Mouse (Mus musculus): Measurements from ENCODE around the gene Armc7. TPM values are rescaled to one million over a fixed set of nuclear protein-coding genes. Genes with fewer than 3 reads are reported as not detected.
"Not testable (repeated sequence)": the region's sequence is repeated elsewhere in the genome, so short reads cannot be mapped to it uniquely, and the experiment has no call there.

The Armc7 gene
- polyA plus RNA-seq (2012; rRNA removed): 6.7 and 8.9 TPM in 2 replicates

DNA sequence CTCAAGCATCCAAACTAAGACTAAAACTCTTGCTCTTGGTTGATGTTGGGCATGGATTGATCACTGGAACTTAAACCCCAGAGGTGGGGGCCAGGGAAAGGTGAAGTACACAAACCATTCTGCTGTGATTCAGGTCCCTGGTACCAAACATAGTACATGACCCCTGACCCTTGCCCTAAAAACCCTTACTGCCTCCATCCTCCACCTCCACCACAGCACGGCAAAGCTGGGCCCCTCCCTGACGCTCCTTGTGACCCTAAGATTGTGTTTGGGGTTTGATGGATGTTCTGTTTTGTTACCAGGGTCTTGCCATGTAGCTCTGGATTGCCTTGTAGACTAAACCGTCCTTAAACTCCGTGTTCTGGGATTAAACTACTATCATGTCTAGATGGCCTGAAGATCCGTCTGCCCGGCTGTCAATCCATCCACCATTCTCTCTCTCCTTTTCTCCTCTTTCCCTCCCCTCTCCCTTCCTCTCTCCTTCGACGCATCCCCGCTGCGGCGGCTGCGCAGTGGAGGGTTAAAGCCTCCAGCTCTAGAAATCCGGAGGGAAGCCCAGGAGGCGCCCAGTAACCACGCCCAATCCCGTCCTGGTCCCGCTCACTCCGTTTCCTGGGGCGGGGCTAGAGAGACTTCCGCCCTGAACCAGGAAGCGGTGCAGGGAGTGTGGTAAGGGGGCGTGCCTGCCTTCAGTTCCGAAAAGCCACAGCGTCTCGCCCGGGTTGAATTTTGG lies at the start of gene Armc7:
Gene Armc7, plus strand, starts transcription at position 643 of the 733 bp plus-strand sequence.
- no peak for DNase-seq (ENCODE audit: low read depth)

DNA sequence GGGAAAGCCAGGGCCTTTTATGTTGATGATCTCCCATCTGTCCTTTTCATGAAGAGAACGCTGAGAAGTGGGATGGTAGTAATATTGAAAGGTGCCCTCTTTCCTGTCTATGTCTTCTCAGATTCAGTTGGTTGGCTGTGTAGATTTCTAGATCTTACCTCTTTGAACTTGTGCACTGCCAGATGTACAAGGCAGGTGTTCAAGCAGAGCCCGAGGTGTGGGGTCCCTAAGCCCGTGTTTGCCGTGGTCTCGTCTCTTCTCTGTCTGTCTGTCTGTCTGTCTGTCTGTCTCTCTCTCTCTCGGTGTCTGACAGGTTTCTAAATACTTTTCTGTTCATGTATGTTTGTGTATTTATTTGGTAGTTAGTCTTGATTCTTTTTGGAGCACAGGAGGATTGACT lies 49.8 kb upstream of the Armc7 start:
- DNase-seq (ENCODE audit: low read depth): no peak

DNA sequence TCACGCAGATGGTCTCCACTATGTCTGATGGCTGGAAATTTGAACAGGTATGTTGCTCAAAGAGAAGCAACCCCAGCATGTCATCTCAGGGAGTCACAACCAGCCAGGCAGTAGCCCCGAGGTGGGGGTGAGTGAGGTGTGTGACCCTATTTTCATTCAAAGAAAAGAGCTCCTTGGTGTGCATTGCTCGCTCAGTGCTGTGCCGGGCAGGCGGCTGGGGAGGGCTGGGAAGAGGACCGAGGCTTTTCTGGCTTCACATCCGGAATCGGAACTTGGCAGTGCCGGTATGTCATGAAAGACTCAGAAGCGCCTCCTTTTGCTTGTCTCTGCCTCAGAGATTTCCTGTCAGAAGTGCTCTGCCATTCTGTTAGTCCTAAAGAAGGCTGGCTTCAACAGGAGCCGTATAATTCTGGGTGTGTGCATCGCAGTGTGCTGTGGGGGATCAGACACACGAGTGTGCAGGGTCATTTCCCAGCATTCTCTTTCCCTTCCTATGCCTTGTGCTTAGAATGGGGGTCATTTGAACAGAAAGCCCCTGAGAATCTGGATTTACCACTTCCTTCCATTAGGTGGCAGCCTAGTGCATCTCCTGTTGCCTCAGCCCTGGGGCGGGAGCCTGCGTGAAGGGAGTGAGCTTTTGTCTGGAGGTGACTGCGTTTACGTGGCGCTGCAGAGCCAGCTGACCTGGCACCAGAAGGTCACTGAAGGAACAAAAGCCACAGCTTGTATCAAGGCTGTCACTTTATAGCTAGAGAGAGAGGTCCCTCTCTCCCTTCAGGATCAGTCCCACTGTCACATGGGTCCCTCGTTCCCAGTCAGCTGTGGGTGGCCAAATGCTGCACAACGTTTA lies 47.8 kb upstream of the Armc7 start:
- no peak for DNase-seq (ENCODE audit: low read depth)

DNA sequence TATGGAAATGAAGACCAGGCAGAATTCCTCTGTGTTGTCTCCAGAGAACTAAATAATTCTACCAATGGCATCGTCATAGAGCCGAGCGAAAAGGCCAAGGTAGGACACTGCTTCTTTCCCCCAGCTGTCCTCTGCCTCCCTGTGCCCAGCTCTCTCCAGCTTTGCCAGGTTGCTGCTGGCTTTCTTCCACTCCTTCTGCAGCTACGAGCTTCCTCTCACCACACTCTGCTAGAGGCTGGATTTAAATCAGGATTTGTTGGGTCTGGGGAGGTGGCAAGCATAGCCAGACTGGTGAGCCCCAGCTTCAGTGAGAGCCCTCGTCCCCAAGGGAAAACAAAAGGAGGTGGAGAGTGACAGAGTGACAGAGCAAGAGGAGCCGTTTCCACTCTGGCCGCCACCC lies 46.2 kb upstream of the Armc7 start:
- DNase-seq (ENCODE audit: low read depth): no peak

DNA sequence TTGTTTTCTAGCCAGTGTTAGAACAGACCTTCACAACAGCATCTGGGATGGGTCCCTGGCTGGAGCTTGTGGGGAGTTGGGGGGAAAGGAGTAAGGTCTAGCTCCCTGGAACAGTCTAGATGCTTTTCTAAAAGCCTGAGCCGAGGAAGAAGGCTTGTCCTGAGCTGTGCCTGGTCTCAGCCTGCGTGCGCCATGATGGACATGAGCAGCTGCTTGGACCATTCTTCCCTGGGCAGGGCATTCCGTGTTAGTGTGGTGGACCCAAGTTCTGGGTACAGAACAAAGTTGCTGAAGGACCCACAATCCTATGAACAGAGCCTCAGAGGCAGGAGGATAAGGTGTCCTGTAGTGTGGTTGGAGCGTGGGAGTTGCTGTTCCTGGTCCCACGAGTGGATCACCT lies 44.9 kb upstream of the Armc7 start:
- no peak for DNase-seq (ENCODE audit: low read depth)

DNA sequence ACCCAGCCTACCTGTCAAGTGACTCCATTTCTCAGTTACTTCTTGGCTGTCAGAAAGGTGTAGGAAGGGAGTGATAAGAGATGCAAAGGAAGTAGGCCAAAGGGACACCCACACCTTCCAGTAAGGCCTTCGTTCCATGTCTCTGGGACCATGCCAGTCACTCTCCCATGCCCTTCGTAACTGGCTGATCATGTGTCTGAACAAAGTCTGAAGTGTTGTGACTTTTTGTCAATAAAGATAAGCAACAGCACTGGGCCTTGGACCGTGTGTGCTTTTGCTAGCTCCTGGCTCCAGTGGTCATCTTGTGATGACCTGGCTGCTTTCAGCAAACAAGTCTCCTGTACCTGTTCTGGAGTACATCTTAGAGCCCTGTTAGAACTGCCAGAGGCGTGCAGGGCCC lies 42.7 kb upstream of the Armc7 start:
- no peak for DNase-seq (ENCODE audit: low read depth)

DNA sequence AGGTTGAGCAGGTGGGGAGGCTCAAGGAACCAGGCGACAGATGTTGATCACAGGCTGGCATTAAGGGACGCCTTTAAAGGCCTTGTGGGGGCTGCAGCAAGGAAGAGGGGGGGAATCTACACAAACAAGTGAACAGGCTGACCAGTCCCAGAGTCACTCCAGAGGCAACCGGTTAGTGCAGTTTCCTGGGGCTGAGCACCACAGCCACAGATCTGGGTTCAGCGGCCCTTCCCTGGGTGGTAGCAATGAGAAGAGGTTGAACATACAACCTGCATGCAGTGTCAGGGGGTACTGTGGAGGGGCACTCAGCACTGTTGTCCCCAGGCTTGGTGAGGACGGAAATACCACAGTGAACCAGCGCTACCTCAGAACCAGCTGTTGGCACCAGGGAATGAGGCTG lies 42.1 kb upstream of the Armc7 start:
- no peak for DNase-seq (ENCODE audit: low read depth)

DNA sequence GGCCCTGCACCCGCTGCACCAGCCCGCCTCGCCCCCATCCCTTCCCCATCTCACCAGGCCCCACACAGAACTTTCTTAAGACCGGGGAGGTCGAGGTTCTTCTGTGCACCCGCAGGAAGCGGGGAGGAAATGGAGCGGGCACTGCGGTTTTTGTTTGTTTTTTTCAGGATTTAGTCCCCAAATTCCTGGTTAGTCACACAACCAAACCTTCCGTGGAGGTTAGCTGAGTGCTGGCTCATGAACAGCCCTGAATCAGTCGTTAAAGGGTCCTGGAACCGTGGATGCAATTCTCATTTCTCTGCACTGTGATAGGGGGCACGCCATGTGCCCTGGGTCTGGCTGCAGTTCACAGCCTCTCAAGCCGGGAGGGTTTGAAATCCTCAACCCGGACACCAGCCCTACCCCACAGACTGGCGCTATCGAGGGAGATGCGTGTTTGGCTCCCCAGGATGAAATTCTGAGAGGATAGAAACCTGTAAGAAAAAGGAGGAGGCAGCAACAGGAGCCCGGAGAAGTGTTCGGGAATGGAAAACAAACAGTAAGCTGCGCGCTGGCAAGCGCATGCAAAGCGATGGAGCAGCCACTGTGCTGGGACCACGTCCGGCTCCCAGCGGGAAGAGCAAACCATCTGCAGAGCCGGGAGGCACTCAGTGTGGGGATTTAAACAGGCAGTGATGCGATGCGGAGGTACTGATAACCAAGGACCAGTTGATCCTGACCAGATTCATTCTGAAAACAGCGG lies 39.7 kb upstream of the Armc7 start:
- DNase-seq (ENCODE audit: low read depth): no peak

DNA sequence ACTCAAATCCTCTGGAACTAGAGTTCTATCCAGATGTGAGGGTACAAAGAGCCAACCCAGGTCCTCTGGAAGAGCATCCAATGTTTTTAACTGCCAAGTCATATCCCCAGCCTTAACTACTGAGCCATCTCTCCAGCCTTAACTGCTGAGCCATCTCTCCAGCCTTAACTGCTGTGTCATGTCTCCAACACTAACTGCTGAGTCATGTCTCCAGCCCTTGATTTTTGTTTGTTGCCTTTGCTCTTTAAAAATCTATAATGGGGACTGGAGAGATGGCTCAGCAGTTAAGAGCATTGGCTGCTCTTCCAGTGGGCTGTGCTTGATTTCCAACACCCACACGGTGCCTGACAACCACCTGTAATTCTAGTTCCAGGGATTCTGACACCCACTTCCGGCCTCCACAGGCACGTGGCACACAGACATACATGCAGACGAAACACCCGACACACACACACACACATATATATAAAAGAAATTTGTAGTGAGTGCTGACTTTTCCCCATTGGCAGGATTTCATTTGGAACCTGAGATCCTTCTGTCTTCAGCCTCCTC lies 37.8 kb upstream of the Armc7 start:
- DNase-seq (ENCODE audit: low read depth): no peak

DNA sequence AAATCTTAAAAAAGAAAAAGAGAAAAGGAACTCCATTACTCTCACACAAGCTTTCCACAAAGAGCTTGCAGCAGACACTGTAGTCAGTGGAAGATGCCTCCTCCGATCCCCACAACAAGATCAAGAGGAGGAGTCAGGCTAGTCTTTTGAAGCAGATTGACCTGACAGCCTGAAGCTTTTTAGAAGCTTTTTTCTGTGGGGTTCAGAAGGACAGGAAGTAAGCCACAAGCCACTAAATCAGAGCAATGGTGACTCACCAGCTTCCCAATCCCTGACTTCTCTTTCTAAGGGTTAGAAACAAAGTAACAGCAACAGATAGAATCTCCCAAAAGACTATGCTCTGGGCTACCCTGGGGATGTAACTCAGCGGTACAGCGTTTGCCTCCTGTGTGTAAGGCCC lies 36.1 kb upstream of the Armc7 start:
- no peak for DNase-seq (ENCODE audit: low read depth)

DNA sequence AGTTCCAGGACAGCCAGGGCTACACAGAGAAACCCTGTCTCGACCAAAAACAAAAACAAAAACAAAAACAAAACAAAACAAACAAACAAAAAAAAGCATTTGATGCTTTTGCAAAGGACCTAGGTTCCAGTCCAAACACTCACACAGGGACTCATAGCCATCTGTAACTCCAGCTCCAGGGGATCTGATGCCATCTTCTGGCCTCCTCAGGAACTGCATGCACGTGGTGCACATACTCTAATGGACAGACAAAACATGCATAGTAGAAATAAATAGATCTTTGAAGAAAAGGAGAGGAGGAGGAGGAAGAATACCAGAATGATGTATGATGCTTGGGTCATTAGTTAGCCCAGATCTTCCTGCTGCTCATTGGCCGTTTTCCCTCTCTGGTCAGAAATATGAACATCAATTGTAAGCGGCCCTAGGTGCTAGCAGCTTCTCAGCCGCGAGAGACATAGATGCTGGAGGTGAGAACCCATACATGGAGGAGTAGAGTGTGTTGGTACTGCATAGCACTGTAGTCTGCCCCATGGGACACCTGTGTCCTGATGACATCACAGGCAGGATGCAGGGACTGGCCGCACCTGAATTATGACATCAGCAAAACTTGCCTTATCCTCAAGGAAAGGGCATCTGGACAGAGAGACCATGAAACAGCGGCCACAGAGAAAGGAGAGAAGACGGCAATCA lies 35.4 kb upstream of the Armc7 start, which contains the start of gene Trim80:
Gene Trim80, plus strand, starts transcription at position 640 of the 690 bp plus-strand sequence.
- no peak for DNase-seq (ENCODE audit: low read depth)

DNA sequence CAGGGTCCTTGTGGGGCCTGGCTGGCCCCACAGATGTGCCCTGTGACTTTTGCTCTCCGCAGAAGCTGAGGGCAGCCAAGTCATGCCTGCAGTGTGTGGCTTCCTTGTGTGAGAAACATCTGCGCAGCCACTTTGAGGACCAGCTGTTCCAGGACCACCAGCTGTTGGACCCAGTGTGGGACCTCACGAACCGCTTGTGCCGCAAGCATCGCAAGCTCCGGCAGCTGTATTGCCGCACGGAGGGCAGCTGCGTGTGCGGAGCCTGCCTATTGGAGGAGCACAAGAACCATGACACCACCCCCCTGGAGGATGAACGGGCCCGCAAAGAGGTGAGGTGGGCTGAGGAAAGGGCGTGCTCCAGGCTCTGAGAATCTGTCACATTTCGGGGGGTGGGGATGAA lies 34.0 kb upstream of the Armc7 start:
- no peak for DNase-seq (ENCODE audit: low read depth)

DNA sequence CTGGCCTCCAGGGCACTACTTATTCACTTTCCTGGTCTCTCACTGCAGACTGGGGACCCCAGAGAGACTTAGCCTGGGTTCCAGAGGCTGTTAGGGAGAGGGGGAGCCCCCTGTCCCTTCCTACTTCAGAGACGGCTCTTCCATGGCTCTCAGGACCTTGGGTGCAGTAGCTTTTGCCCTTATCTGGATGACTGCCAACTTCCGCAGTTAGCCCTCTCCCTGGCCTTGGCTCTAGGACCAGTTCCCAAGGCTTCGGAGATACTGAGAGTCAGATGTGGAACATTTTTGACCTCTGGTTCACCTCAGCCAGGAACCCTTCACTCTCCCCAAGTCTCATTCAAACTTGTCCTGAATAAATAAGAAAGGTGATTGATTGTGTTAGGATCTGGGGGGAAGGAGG lies 28.6 kb upstream of the Armc7 start:
- DNase-seq (ENCODE audit: low read depth): no peak

DNA sequence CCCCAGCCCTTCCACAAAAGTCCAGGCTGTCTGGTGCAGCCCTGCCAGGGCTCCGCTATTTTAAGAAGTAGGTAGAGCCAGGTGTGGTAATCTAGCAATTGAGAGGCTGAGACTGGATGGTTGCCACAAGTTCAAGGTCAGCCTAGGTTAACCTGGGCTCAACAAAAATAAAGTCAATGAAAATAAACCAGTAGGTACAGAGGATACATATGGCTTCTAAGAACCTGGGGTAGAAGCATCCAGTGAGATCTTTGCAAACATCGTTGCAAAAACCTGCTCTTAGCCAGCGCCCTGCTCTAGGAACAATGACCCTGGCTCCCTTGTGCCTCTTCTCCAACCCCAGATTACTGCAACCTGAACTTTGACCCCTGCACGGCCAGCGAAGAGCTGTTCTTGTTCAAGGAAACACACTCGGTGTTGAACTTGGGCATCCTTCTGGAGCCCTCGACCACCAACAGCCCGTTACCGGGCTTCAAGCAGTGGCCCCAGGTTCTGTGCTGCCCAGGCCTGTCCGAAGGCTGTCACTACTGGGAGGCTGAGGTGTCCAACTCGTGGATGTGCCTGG lies 28.1 kb upstream of the Armc7 start:
- no peak for DNase-seq (ENCODE audit: low read depth)

DNA sequence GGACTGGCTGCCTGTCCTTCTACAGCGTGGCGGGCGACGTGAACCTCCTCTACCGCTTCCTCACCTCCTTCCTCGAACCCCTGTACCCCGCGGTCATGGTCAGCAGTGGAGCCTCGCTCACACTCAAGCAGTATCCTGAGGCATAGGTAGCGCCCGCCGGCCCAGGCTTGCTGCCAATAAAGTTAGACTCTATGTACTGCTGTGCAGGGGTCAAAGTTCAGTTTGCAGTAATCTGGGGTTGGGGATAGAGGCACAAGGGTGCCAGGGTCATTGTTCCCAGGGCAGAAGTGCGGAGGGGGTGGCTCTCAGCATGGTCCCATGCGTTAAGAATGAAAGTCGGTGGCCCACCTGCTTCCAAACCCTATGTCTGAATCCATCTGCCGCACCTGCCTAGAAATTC lies 27.4 kb upstream of the Armc7 start:
- DNase-seq (ENCODE audit: low read depth): no peak

DNA sequence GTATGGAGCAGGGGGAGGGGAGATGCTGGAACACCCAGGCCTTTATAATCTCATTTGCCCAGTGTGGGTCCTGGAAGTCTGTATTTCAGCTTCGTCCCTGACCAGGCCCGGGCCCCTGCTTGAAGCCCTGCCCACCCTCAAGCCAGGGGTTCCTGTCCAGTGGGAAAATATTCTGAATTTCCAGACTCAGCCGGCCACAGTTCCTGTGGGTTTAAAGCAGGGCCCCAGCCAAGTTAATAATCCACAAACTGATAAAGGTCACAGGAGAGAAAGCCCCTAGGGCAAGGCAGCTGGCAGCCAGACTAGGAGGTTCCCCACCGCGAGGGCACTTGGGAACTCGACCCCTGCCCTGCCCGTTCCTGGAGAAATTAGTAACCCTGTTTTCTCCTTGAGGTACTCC lies 26.5 kb upstream of the Armc7 start:
- DNase-seq (ENCODE audit: low read depth): no peak

DNA sequence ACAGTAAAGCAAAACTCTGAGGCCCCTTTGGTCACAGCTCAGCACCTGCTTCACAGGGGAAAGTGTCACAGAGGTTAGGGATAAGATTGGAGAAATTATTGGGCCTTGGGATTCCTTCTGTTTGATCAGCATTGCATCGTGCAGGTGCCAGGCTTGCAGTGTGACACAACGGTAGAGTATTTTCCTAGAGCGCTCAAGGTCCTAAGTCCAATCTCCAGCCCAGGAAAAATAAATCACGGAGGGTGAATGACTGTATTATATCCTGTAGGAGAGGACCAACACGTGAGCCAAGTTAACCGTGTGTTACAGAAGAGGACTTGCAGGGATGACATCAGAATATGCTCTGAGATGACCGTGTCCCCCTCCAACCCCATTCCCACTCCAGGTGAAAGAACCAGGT lies 25.3 kb upstream of the Armc7 start:
- DNase-seq (ENCODE audit: low read depth): no peak

DNA sequence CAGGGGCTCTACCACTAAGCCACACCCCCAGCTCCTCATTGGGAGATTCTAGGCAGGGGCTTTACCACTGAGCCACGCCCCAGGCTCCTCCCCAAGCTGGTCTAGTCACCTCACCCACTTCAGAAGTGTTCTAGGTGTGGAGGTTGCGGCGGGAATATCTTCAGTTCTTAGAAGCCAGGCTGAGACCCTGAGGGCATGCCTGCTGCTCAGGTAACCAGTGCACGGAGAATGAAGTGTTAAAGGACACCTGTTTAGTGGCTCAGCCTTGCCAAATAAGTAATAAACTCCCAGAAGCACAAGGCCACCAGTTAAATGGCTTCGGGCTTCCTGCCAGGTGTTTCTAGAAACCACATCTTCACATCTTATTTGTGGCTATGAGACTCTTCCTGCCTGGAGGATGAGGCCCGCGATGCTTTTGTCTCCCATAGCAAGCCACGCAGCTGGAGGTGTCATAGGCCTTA lies 23.7 kb upstream of the Armc7 start:
- no peak for DNase-seq (ENCODE audit: low read depth)

DNA sequence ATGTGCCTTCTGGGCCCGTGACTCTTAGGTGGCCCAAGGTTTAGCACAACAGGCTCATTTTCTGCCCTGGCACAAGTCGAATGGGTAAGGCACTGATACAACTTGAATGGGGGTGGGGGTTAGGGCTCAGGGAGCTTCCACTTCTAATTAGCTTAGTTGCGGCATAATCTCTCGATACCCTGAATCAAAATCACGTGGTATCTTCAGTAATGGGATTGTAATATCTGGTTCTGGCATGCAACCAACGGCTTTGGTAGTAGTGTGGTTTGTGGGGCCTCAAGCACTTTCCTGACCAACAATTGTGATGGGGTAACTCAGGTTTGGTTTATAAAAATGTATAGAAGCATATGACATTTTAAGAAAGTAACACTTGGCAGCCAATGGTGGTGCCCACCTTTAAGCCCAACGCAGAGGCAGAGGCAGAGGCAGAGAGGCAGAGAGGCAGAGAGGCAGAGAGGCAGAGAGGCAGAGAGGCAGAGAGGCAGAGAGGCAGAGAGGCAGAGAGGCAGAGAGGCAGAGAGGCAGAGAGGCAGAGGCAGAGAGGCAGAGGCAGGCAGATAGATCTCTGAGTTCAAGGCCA lies 23.1 kb upstream of the Armc7 start:
- DNase-seq (ENCODE audit: low read depth): no peak

DNA sequence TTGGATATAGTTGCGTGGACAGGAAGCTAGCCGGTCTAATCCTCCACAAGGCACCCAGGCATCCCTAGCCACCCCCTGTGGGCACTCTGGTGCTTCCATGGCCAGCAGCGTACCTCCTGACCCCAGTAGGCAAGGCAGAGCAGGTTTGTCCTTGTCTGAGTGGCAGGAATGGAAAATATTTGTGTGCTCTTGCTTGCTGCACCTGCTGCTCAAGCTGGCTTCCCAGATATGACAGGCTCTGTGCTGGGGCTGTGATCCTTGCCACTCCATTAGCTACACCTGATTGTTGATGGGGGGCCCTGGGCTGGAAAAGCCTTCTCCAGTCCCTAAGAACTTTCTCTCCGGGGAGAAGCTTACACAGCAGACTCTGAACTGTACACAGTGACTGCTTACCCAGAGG lies 22.2 kb upstream of the Armc7 start:
- DNase-seq (ENCODE audit: low read depth): no peak

DNA sequence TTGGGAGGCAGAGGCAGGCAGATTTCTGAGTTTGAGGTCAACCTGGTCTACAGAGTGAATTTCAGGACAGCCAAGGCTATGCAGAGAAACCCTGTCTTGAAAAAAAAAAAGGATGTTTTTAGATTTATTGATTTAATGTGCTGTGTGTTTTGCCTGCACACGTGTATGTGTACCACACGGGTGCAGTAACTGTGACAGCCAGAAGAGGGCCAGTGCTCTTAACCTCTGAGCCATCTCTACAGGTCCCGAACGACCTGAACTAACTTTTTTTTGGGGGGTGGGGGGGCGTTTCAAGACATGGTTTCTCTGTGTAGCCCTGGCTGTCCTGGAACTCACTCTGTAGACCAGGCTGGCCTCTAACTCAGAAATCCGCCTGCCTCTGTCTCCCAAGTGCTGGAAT lies 20.6 kb upstream of the Armc7 start:
- DNase-seq (ENCODE audit: low read depth): not testable (repeated sequence)

Data from gonadal fat pad, adult 2 months (tissue).